Mouse (Mus musculus): Measurements from ENCODE around the gene Comtd1.

GRCm38 (mm10) chr14:21831830-21832403 is 16.9 kb downstream of the Comtd1 start:
- no peak for TF ChIP-seq CTCF (IDR thresholded peaks at IDR 0.05; ENCODE audit: extremely low read depth, insufficient read depth, low read length)
- TF ChIP-seq POLR2A (IDR thresholded peaks at IDR 0.05; ENCODE audit: extremely low read depth, insufficient read depth, low read length) = no peak
